Mouse (Mus musculus): Measurements from ENCODE around the gene BC016579.

Gene BC016579

GRCm38 (mm10) chr16:45608481-45608954, 45.4 kb downstream of the BC016579 start:
- ChIA-PET CTCF (interaction anchor here in 1 of 4 experiments (0.8 to 0.9 kb wide), 2 partner anchors 9 to 76 kb away, joined by 4 to 5 read pairs; no protein-coding TSS in a partner anchor), POLR2A (interaction anchor here in 1 of 4 experiments (1.4 kb wide), 1 partner anchor 87 kb away, joined by 3 read pairs; no protein-coding TSS in a partner anchor)

- ChIA-PET POLR2A (no interaction called here), CTCF (interaction anchor here in 1 of 4 experiments (0.6 kb wide), 1 partner anchor 14 kb away, joined by 6 read pairs; no protein-coding TSS in a partner anchor)
Observed at GRCm38 (mm10) chr16:45595494-45595893, 58.4 kb downstream of the BC016579 start.

GRCm38 (mm10) chr16:45593656-45594055, 60.2 kb downstream of the BC016579 start:
- ChIA-PET POLR2A (no interaction called here), CTCF (interaction anchor here in 1 of 4 experiments (0.7 kb wide), 1 partner anchor 83 kb away, joined by 3 read pairs; no protein-coding TSS in a partner anchor)

- ChIA-PET POLR2A (no interaction called here), CTCF (interaction anchor here in 2 of 4 experiments (1.0 to 1.2 kb wide), 2 partner anchors 27 to 47 kb away, joined by 3 read pairs; partner anchors contain the start of gene Gcsam (in 1 of the 2))
Observed at GRCm38 (mm10) chr16:45582512-45582911, 71.4 kb downstream of the BC016579 start.

- POLR2A ChIA-PET, result interaction anchor here in 2 of 4 experiments (0.6 to 1.2 kb wide), 2 partner anchors 97 to 1726 kb away, joined by 3 to 4 read pairs; no protein-coding TSS in a partner anchor
Observed at GRCm38 (mm10) chr16:45579883-45580282, 74.0 kb downstream of the BC016579 start.

More at GRCm38 (mm10) chr16:45579883-45580282, 74.0 kb downstream of the BC016579 start:
- CTCF ChIA-PET, result interaction anchor here (0.5 to 1.4 kb wide), 11 partner anchors 30 to 448 kb away, joined by 3 to 18 read pairs (median 3); no protein-coding TSS in a partner anchor

All from embryonic stem cell, embryonic (primary cell).